8 mouse cellular contexts compared by ENCODE assay signal in the genomic region with DNA sequence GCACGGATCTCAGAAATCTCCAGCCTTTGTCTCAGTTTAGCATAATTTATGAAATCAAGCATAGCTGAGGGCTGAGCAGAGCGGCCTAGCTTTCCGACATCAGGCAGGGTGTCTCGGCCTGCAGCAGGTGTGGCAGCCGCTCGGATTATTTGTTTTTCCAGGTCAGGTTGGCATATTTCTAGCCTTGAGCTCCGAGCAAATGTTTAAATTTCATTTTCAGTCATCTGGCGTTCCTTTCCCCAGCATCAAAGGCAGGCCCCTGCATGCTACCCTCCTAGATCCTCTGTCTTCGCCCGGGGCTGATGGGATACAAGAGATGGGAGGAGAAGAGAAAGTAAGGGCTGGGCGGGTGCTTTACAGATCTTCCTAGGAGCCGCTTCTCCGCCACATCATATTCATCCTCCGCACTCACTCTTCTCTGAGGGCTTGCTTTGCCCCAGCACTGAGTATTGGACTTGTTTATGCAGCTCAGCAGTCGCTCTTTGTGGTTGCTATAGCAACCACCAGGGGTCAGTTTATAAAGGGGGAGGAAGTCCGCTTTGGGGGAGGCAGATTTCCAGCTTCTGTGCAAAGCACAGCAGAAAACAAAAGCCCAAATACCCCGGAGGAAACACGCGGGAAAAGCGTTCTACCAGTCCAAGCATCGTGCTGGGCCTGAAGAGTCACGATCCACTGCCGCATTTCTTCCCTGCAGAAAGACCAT.
DNase-seq lines count a peak whose midpoint lies in the region; ATAC-seq and TF ChIP-seq lines count a peak whose summit lies in the region.

No protein-coding gene starts in this region.

- ATAC-seq in hindbrain, embryonic 11.5 days (ENCODE audit: low FRiP score) = peak; percentile 83
- ATAC-seq in lung, embryonic 14.5 days (ENCODE audit: insufficient read depth) = peak; percentile 88

- H3K36me3 ChIP-seq in hindbrain, embryonic 11.5 days (ENCODE audit: control insufficient read depth, insufficient read depth, low read length) = no peaks in the 10 kb centered on the region
- no peaks in the 10 kb centered on the region for H3K36me3 ChIP-seq in lung, embryonic 14.5 days (ENCODE audit: insufficient read depth)

- peak overlapping the region; percentile 17; the same call in 1 of the 2 replicates for H3K4me3 ChIP-seq in hindbrain, embryonic 11.5 days (ENCODE audit: low read depth, low read length)
- H3K4me3 ChIP-seq in lung, embryonic 14.5 days (ENCODE audit: low read depth, low read length) = no peak overlapping the region

- 5% methylated on average over 23 of the region's 23 CpGs for WGBS in hindbrain, embryonic 11.5 days
- WGBS in lung, embryonic 14.5 days = 6% methylated on average over 23 of the region's 23 CpGs

- H3K9me3 ChIP-seq in hindbrain, embryonic 11.5 days (ENCODE audit: control insufficient read depth, low read length) = no peaks in the 10 kb centered on the region
- H3K9me3 ChIP-seq in lung, embryonic 14.5 days (ENCODE audit: low read depth, low read length) = no peaks in the 10 kb centered on the region

- no peak; the same call in 1 of the 2 replicates for TF ChIP-seq CTCF in lung, embryonic 14.5 days (IDR thresholded peaks at IDR 0.05; ENCODE audit: low read depth)

- DNase-seq in gastrocnemius, adult 18-20 months (ENCODE audit: low spot score) = peak; percentile 34
- no peak for DNase-seq in gastrocnemius, postnatal 10 days
- peak; percentile 79 for DNase-seq in forelimb bud, embryonic 11.5 days (ENCODE audit: low read depth, low spot score)
- peak; percentile 81 for DNase-seq in hindbrain, embryonic 11.5 days (ENCODE audit: low spot score)
- DNase-seq in layer of hippocampus, postnatal 10 days (ENCODE audit: low spot score in 2 of 2) = peak; percentile 36 to 48
- peak; percentile 94 for DNase-seq in lung, embryonic 14.5 days
- peak; percentile 31 to 48 for DNase-seq in right cerebral cortex, adult 2 months (ENCODE audit: low spot score in 2 of 2)
- no peak for DNase-seq in spleen, postnatal 4 days (ENCODE audit: low spot score in 2 of 2)

- peak overlapping the region; percentile 87 for H3K27ac ChIP-seq in hindbrain, embryonic 11.5 days (ENCODE audit: low read depth, low read length)
- peak overlapping the region; percentile 93 for H3K27ac ChIP-seq in lung, embryonic 14.5 days (ENCODE audit: low read depth)

- H3K9ac ChIP-seq in hindbrain, embryonic 11.5 days (ENCODE audit: low read depth, low read length) = peak overlapping the region; percentile 58
- peak overlapping the region; percentile 35 for H3K9ac ChIP-seq in lung, embryonic 14.5 days

- H3K27me3 ChIP-seq in hindbrain, embryonic 11.5 days (ENCODE audit: control insufficient read depth, insufficient read depth, low read length) = no peaks in the 10 kb centered on the region
- no peaks in the 10 kb centered on the region for H3K27me3 ChIP-seq in lung, embryonic 14.5 days (ENCODE audit: insufficient read depth, low read length)

- H3K4me1 ChIP-seq in hindbrain, embryonic 11.5 days (replicated peaks; ENCODE audit: control insufficient read depth, insufficient read depth, low read length) = peaks cover 7% of the 10 kb centered on the region; the same call in 1 of the 2 replicates
- peaks cover 36% of the 10 kb centered on the region for H3K4me1 ChIP-seq in lung, embryonic 14.5 days (ENCODE audit: insufficient read depth)

- peak overlapping the region; percentile 37 for H3K4me2 ChIP-seq in hindbrain, embryonic 11.5 days (replicated peaks; ENCODE audit: low read depth, low read length)
- peak overlapping the region; percentile 52 for H3K4me2 ChIP-seq in lung, embryonic 14.5 days

Comparison
In these comparisons a context has a peak if more than half of its experiments do, and no peak if none do; other contexts are left out.
1. DNase-seq: peak in gastrocnemius, adult 18-20 months (single experiment), forelimb bud, embryonic 11.5 days (single experiment), hindbrain, embryonic 11.5 days (single experiment), layer of hippocampus, postnatal 10 days (2 of 2), lung, embryonic 14.5 days (single experiment) and right cerebral cortex, adult 2 months (2 of 2); none in gastrocnemius, postnatal 10 days (single experiment) and spleen, postnatal 4 days (0 of 2).